Mouse (Mus musculus) heart, postnatal 0 days (tissue): Measurements from ENCODE around the gene Clpb. TPM values are rescaled to one million over a fixed set of nuclear protein-coding genes. Genes with fewer than 3 reads are reported as not detected.

ENCODE experiments used
- ATAC-seq: fragments of 200-750 bp; cut with Nextera tagmentation; 2 replicates; pipeline ENCODE4 v1.8.0; 2017; ENCODE audit warnings: low read depth, moderate number of reproducible peaks, moderate library complexity; ENCODE audit not compliant: insufficient read depth
- DNase-seq: peaks from one replicate; pipeline ENCODE4 v3.0.0-alpha.2; 2016; ENCODE audit warnings: low spot score
- H3K27ac ChIP-seq: fragments of 300-500 bp; sonication (generic); 2 replicates; pipeline ENCODE4 v1.5.1; 2014; ENCODE audit warnings: low read depth, mild to moderate bottlenecking
- H3K27me3 ChIP-seq: fragments of 300-500 bp; sonication (generic); 2 replicates; pipeline ENCODE4 v1.6.1; 2014; ENCODE audit warnings: low read length, mixed read lengths; ENCODE audit not compliant: control insufficient read depth, insufficient read depth
- H3K36me3 ChIP-seq: fragments of 300-500 bp; sonication (generic); replicated peaks from 2 replicates; pipeline ENCODE4 v1.6.1; 2014; ENCODE audit warnings: low read length, mixed read lengths; ENCODE audit not compliant: control insufficient read depth, insufficient read depth
- H3K4me1 ChIP-seq: fragments of 300-500 bp; sonication (generic); 2 replicates; pipeline ENCODE4 v1.6.1; 2014; ENCODE audit warnings: antibody characterized with exemption; ENCODE audit not compliant: control insufficient read depth, insufficient read depth
- H3K4me2 ChIP-seq: fragments of 300-500 bp; sonication (generic); 2 replicates; pipeline ENCODE4 v1.6.1; 2014; ENCODE audit warnings: low read depth, mild to moderate bottlenecking, low read length, moderate library complexity
- H3K4me3 ChIP-seq: fragments of 300-500 bp; sonication (generic); 2 replicates; pipeline ENCODE4 v1.5.1; 2014; ENCODE audit warnings: low read depth, low read length
- H3K9ac ChIP-seq: fragments of 300-500 bp; sonication (generic); replicated peaks from 2 replicates; pipeline ENCODE4 v1.6.1; 2014; ENCODE audit warnings: low read depth, low read length, mixed read lengths
- H3K9me3 ChIP-seq: fragments of 300-500 bp; sonication (generic); replicated peaks from 2 replicates; pipeline ENCODE4 v1.6.1; 2016; ENCODE audit warnings: low read length; ENCODE audit not compliant: control insufficient read depth
- CTCF ChIP-seq: IDR thresholded peaks from 2 replicates; pipeline ENCODE4 v1.5.1; 2016; ENCODE audit warnings: antibody characterized with exemption, control low read depth, low read depth
- EP300 ChIP-seq: IDR thresholded peaks from 2 replicates; pipeline ENCODE4 v1.6.1; 2016; ENCODE audit warnings: antibody characterized with exemption, low read depth
- WGBS: fragments of 180-500 bp; shearing (Covaris S2); extraction: QIAGEN DNeasy Blood & Tissue Kit; methylation state at CpG from one replicate; pipeline ENCODE4 v1.1.7; 2014; 5-methylcytosine and 5-hydroxymethylcytosine counted together
- polyA plus RNA-seq: library from polyadenylated mRNA; unstranded; fragments of >200 nt; fragmentation: Nextera tagmentation; extraction: Ambion mirVana; gene quantifications from 2 replicates; pipeline ENCODE4 v1.2.1, GENCODE M21; 2015
- total RNA-seq: library from RNA; depleted of rRNA; stranded (reverse); fragments of >200 nt; gene quantifications from 2 replicates; pipeline ENCODE4 v1.2.3, GENCODE M21; 2014; ENCODE audit warnings: low replicate concordance; rRNA removed

Gene Clpb
- total and polyA plus RNA-seq, 2 experiments from 2014 or later = 47.2 to 84.6 TPM

DNA sequence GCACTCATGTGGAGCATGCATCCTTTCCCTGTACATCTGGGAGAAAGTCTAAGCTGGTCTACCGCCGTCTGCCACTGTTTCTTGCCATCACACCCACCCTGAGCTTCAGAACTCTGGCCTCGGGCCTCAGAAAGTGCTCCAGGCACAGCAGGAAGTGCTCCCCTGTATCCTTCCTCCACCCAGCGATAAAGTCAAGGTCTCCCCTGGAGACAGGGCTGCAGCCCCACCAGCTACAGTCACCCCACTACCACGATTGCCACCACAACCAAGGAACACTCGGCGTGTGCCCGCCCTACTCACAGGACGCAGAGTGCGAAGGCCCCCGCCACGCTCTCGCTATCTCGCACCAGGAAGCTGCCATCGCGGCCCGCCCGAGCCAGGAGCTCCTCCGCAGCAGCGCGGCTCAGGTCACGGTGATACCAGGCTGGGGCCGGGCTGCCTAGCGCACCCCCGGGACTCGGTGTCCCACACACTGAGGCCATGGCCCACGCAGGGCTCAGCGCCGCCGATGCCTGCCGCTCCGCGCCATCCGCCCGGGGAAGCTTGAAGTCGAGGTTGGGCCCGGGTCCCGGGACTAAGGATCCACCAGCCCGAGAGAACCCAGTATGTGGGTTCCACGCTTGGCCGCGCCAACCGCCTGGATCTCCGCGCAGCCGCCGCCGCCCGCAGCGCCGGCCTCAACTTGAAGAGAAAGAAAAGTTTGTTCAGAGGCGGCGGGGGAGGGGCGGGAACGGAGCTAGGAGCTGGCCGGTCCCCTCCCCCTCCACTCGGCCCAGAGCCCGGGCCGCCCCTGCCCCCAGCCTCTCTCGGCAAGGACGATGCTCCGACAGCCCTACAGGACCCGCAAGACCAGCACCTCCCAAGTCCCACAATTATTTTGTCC is 173.1 kb downstream of the Clpb start:
- WGBS = under 1% methylated on average over 60 of the region's 63 CpGs
- TF ChIP-seq EP300 (no peak; the same call in 1 of the 2 replicates), CTCF (0 out of 2 replicates have a peak, but pooled peaks have one; percentile 8)
- Histone ChIP-seq H3K9ac (peak overlapping the region; percentile 93), H3K27me3 (no peaks in the 10 kb centered on the region), H3K4me3 (peak overlapping the region; percentile 79), H3K27ac (peak overlapping the region; percentile 97), H3K4me1 (peaks cover 8% of the 10 kb centered on the region), H3K4me2 (peak overlapping the region; percentile 89), H3K36me3 (peaks cover 22% of the 10 kb centered on the region), H3K9me3 (no peaks in the 10 kb centered on the region)
- peak; percentile 75 for DNase-seq
- ATAC-seq = peak; percentile 63

DNA sequence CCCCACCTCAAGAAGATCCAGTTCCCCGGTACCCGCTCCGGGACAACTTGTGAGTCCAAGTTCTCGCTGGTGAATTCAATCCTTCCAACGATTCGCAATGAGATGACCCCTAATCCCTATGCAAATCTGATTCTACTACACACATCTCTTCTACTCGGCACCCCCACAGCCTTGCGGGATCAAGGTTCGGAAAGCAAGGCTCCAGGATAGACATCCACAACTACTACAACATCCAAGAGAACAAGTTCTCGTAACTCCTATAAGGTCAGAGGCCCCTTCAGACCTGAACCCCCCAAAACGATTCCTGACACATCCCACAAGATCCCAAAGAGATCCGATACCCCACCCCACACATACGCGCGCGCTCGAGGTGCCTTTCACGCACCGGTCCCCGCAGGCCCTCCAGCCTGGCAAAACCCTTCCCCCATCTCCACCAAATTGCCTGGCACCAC is 173.7 kb downstream of the Clpb start:
- WGBS = 1% methylated on average over 20 of the region's 20 CpGs
- no peak for TF ChIP-seq CTCF
- TF ChIP-seq EP300 = no peak
- DNase-seq (no peak), ATAC-seq (no peak)
- peak overlapping the region; percentile 89 for H3K4me2 ChIP-seq
- peaks cover 15% of the 10 kb centered on the region for H3K36me3 ChIP-seq
- peaks cover 8% of the 10 kb centered on the region for H3K4me1 ChIP-seq
- peak overlapping the region; percentile 93 for H3K9ac ChIP-seq
- no peaks in the 10 kb centered on the region for H3K9me3 ChIP-seq
- no peaks in the 10 kb centered on the region for H3K27me3 ChIP-seq
- H3K4me3 ChIP-seq = peak overlapping the region; percentile 79
- peak overlapping the region; percentile 97 for H3K27ac ChIP-seq

DNA sequence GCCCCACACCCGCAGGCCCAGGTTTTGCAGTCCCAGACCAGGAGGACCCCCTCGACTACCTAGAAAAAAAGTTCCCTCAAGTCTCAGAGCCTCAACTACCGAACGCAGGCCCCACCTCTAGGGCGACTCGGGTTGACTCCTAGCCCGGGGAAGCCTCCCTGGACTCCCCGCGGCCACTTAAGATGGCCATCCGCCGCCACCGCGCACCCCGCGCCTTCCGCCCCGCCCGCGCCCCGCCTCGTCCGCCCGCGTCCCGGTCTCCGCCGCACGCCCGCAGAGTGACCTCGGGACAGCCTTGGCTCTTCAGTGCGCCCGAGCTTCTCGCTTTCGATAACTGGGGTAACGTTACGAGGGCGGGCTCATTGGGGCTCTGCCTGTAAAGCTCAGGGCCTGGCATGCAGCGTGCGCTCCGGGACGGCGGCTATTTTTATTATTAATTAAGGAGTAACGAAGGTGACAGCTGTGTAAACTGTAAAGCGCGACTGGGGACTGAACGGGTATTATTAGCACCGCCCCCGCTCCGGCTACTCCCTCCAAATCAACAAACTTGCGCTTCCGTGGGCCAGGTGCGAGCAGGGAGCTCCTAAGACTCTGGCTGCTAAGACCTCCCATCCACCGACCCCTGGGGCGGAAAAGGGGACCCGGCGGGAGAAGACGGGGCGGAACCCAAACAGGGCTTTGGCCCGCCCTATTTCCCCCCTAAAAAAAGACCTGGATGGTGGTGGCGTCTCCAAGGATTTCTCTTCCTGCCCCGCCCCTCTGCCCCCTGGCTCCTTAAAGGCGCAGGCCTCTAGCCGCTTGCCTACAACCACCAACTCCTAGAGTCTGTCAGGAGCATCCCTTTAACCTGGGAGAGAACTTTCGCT is 174.4 kb downstream of the Clpb start, which contains the start of gene Inppl1:
TSS of gene Inppl1 (minus strand) at position 624 of the 866 bp plus-strand sequence.
- peak; percentile 82 for ATAC-seq
- peaks cover 8% of the 10 kb centered on the region for H3K4me1 ChIP-seq
- TF ChIP-seq EP300 = peak; percentile 60; the same call in 1 of the 2 replicates
- TF ChIP-seq CTCF = peak; percentile 44
- peak within 1 kb of the TSS; percentile 93 for H3K9ac ChIP-seq
- H3K4me3 ChIP-seq = peak within 1 kb of the TSS; percentile 79
- peaks cover 9% of the 10 kb centered on the region for H3K36me3 ChIP-seq
- no peaks in the 10 kb centered on the region for H3K27me3 ChIP-seq
- no peaks in the 10 kb centered on the region for H3K9me3 ChIP-seq
- peak within 1 kb of the TSS; percentile 97 for H3K27ac ChIP-seq
- WGBS = 1% methylated on average over 64 of the region's 64 CpGs
- peak within 1 kb of the TSS; percentile 89 for H3K4me2 ChIP-seq
- DNase-seq = peak; percentile 89

DNA sequence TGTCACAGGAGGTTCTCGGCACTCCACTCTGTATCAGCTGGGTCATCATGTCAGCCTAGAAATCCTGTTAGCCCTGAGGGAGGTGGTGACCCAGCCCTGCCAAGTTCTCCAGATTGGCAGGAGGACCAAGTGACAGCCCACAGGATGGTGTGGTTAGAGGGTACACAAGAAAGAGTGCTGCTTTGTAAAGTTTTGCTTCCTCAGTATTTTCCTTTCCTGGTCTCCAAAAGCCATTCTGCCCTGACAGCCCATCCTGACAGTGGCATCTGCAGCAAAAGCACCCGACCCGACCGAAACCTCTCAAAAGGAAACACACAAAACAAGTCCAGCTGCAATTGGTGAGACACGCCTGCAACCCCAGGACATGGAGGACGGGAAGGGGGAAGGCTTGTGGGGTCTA is 180.8 kb downstream of the Clpb start:
- H3K36me3 ChIP-seq = no peaks in the 10 kb centered on the region
- no peaks in the 10 kb centered on the region for H3K9me3 ChIP-seq
- ATAC-seq = no peak
- H3K9ac ChIP-seq = no peak overlapping the region
- no peak for TF ChIP-seq CTCF
- TF ChIP-seq EP300 = no peak
- no peaks in the 10 kb centered on the region for H3K4me1 ChIP-seq
- WGBS = 60% methylated on average over 6 of the region's 6 CpGs
- no peak overlapping the region for H3K4me2 ChIP-seq
- H3K4me3 ChIP-seq = no peak overlapping the region
- DNase-seq = no peak
- H3K27ac ChIP-seq = no peak overlapping the region
- no peaks in the 10 kb centered on the region for H3K27me3 ChIP-seq

Other genes with a start within 250 kb of the Clpb start
- 4.7 and 35.2 TPM in 2 replicates for gene Pde2a, start 241.9 kb upstream of the Clpb start, total RNA-seq
- 19.3 and 22.1 TPM in 2 replicates for gene Pde2a, start 241.9 kb upstream of the Clpb start, polyA plus RNA-seq
- gene Art2b, start 78.0 kb upstream of the Clpb start, total RNA-seq = not detected in 2 replicates
- not detected in 2 replicates for gene Art2b, start 78.0 kb upstream of the Clpb start, polyA plus RNA-seq
- not detected in 2 replicates for gene Phox2a, start 154.7 kb downstream of the Clpb start, total RNA-seq
- gene Phox2a, start 154.7 kb downstream of the Clpb start, polyA plus RNA-seq = 0.07 and 0.33 TPM in 2 replicates
- 98.2 and 98.3 TPM in 2 replicates for gene Inppl1, start 174.6 kb downstream of the Clpb start, total RNA-seq
- gene Inppl1, start 174.6 kb downstream of the Clpb start, polyA plus RNA-seq = 45.0 and 47.5 TPM in 2 replicates
- 0.77 and 2.6 TPM in 2 replicates for gene Folr2, start 193.6 kb downstream of the Clpb start, total RNA-seq
- 0.86 and 1.0 TPM in 2 replicates for gene Folr2, start 193.6 kb downstream of the Clpb start, polyA plus RNA-seq
- gene Anapc15, start 200.1 kb downstream of the Clpb start, total RNA-seq = 45.1 and 51.8 TPM in 2 replicates
- gene Anapc15, start 200.1 kb downstream of the Clpb start, polyA plus RNA-seq = 37.7 and 38.7 TPM in 2 replicates
- 1.3 and 81.7 TPM in 2 replicates for gene Folr1, start 207.2 kb downstream of the Clpb start, total RNA-seq
- 2.9 and 3.3 TPM in 2 replicates for gene Folr1, start 207.2 kb downstream of the Clpb start, polyA plus RNA-seq
- gene Lamtor1, start 242.3 kb downstream of the Clpb start, total RNA-seq = 126 and 174 TPM in 2 replicates
- 149 and 159 TPM in 2 replicates for gene Lamtor1, start 242.3 kb downstream of the Clpb start, polyA plus RNA-seq
- not detected in 2 replicates for gene Tomt, start 242.7 kb downstream of the Clpb start, total RNA-seq
- 0.08 and 0.12 TPM in 2 replicates for gene Tomt, start 242.7 kb downstream of the Clpb start, polyA plus RNA-seq